Comparison of ENCODE assay signal across 8 mouse cellular contexts in the genomic region with DNA sequence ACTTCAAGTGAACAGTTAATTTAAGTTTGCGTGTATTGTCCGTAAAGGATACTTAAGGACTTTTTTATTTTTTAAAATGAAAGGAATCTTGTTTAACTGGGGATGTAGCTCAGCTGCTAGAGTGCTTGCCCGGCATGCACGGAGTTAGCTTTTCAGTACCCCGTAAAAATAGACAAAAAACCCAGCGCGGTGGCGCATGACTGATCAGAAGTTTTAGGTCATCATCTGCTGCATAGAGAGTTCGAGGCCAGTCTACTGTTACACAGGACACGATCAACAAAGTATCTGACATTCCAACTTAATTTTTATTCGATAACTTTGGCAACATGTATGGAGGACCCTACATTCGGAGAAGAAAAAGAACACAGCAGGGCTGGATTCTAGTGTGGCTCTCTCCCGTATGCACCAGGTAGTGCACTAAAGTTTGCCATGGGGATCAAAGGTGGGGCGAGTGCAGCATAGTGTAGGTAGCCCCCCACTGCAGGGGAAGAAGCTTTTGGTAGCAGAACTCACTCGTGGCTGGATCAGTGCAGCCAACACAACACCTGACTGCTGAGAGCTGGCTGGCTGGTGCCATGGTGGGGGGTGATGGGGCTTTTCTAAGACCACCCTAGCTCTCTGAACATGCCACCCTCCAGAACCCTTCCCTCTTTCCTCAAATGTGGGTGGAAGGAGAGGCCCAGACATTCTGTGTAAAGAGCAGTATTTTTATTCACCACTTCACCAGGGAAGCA. TPM values are rescaled to one million over a fixed set of nuclear protein-coding genes. Genes with fewer than 3 reads are reported as not detected.
DNase-seq lines count a peak whose midpoint lies in the region; ATAC-seq and TF ChIP-seq lines count a peak whose summit lies in the region.

No protein-coding gene starts in this region.

- H3K9me3 ChIP-seq in lung, embryonic 14.5 days (ENCODE audit: low read depth, low read length), result no peaks in the 10 kb centered on the region
- no peaks in the 10 kb centered on the region for H3K9me3 ChIP-seq in embryonic facial prominence, embryonic 15.5 days (replicated peaks)
- H3K9me3 ChIP-seq in intestine, embryonic 15.5 days, result no peaks in the 10 kb centered on the region
- no peaks in the 10 kb centered on the region for H3K9me3 ChIP-seq in midbrain, embryonic 14.5 days (ENCODE audit: control insufficient read depth, low read length)

- H3K4me1 ChIP-seq in lung, embryonic 14.5 days (ENCODE audit: insufficient read depth), result 0 out of 2 replicates have a peak, but pooled peaks cover 7% of the 10 kb centered on the region
- H3K4me1 ChIP-seq in embryonic facial prominence, embryonic 15.5 days, result peaks cover 32% of the 10 kb centered on the region
- peaks cover 7% of the 10 kb centered on the region for H3K4me1 ChIP-seq in intestine, embryonic 15.5 days (replicated peaks)
- H3K4me1 ChIP-seq in midbrain, embryonic 14.5 days (ENCODE audit: control insufficient read depth, insufficient read depth, low read length), result peaks cover 21% of the 10 kb centered on the region; the same call in 1 of the 2 replicates

- DNase-seq in lung, embryonic 14.5 days, result peak; percentile 17
- DNase-seq in lung, postnatal 25 days (ENCODE audit: low spot score), result no peak
- peak; percentile 29 for DNase-seq in midbrain, embryonic 14.5 days
- no peak for DNase-seq in frontal cortex, postnatal 10 days (ENCODE audit: low spot score in 2 of 2)
- no peak for DNase-seq in gastrocnemius, adult 18-20 months (ENCODE audit: low spot score)
- no peak for DNase-seq in cerebellum, adult 9-11 months

- H3K9ac ChIP-seq in lung, embryonic 14.5 days, result peak overlapping the region; percentile 77
- peak overlapping the region; percentile 58 for H3K9ac ChIP-seq in embryonic facial prominence, embryonic 15.5 days
- peak overlapping the region; percentile 54 for H3K9ac ChIP-seq in intestine, embryonic 15.5 days
- peak overlapping the region; percentile 69 for H3K9ac ChIP-seq in midbrain, embryonic 14.5 days (replicated peaks; ENCODE audit: low read length)

- H3K4me3 ChIP-seq in lung, embryonic 14.5 days (ENCODE audit: low read depth, low read length), result peak overlapping the region; percentile 73
- peak overlapping the region; percentile 87 for H3K4me3 ChIP-seq in embryonic facial prominence, embryonic 15.5 days (replicated peaks)
- H3K4me3 ChIP-seq in intestine, embryonic 15.5 days (replicated peaks), result peak overlapping the region; percentile 71
- H3K4me3 ChIP-seq in midbrain, embryonic 14.5 days (replicated peaks; ENCODE audit: low read depth, low read length), result peak overlapping the region; percentile 76

- H3K36me3 ChIP-seq in lung, embryonic 14.5 days (ENCODE audit: insufficient read depth), result peaks cover 27% of the 10 kb centered on the region
- peaks cover 18% of the 10 kb centered on the region for H3K36me3 ChIP-seq in embryonic facial prominence, embryonic 15.5 days
- H3K36me3 ChIP-seq in intestine, embryonic 15.5 days, result peaks cover 13% of the 10 kb centered on the region; the same call in 1 of the 2 replicates
- peaks cover 28% of the 10 kb centered on the region for H3K36me3 ChIP-seq in midbrain, embryonic 14.5 days (ENCODE audit: control insufficient read depth, insufficient read depth, low read length)

- H3K27ac ChIP-seq in lung, embryonic 14.5 days (ENCODE audit: low read depth), result peak overlapping the region; percentile 86
- H3K27ac ChIP-seq in embryonic facial prominence, embryonic 15.5 days (replicated peaks), result peak overlapping the region; percentile 87
- peak overlapping the region; percentile 67 for H3K27ac ChIP-seq in intestine, embryonic 15.5 days
- H3K27ac ChIP-seq in midbrain, embryonic 14.5 days (replicated peaks; ENCODE audit: low read depth, low read length), result peak overlapping the region; percentile 76

- 24% methylated on average over 15 of the region's 15 CpGs for WGBS in lung, embryonic 14.5 days
- WGBS in embryonic facial prominence, embryonic 15.5 days, result 27% methylated on average over 15 of the region's 15 CpGs
- 27% methylated on average over 15 of the region's 15 CpGs for WGBS in intestine, embryonic 15.5 days
- 33% methylated on average over 15 of the region's 15 CpGs for WGBS in midbrain, embryonic 14.5 days

- 0 out of 2 replicates have a peak, but pooled peaks have one; percentile 23 for ATAC-seq in lung, embryonic 14.5 days (ENCODE audit: insufficient read depth)
- no peak for ATAC-seq in embryonic facial prominence, embryonic 15.5 days (ENCODE audit: insufficient number of reproducible peaks, low FRiP score, low TSS enrichment, low read depth)
- ATAC-seq in intestine, embryonic 15.5 days, result peak; percentile 11; the same call in 1 of the 2 replicates
- ATAC-seq in midbrain, embryonic 14.5 days (ENCODE audit: low FRiP score, low TSS enrichment), result no peak

- H3K27me3 ChIP-seq in lung, embryonic 14.5 days (ENCODE audit: insufficient read depth, low read length), result no peaks in the 10 kb centered on the region
- H3K27me3 ChIP-seq in embryonic facial prominence, embryonic 15.5 days, result no peaks in the 10 kb centered on the region
- H3K27me3 ChIP-seq in intestine, embryonic 15.5 days (replicated peaks), result no peaks in the 10 kb centered on the region
- H3K27me3 ChIP-seq in midbrain, embryonic 14.5 days (ENCODE audit: control insufficient read depth, insufficient read depth, low read length), result no peaks in the 10 kb centered on the region

- H3K4me2 ChIP-seq in lung, embryonic 14.5 days, result peak overlapping the region; percentile 92
- H3K4me2 ChIP-seq in embryonic facial prominence, embryonic 15.5 days (replicated peaks), result peak overlapping the region; percentile 82
- H3K4me2 ChIP-seq in intestine, embryonic 15.5 days (replicated peaks), result peak overlapping the region; percentile 71
- peak overlapping the region; percentile 93 for H3K4me2 ChIP-seq in midbrain, embryonic 14.5 days (ENCODE audit: low read length)

- TF ChIP-seq CTCF in lung, embryonic 14.5 days (IDR thresholded peaks at IDR 0.05; ENCODE audit: low read depth), result no peak

RNA-seq across cellular contexts. Expression of gene Wdr73, which starts 0.6 kb away (rescaled TPM):
- 29.0 and 30.9 TPM in 2 replicates for polyA plus RNA-seq in lung, embryonic 14.5 days (2014; fragmentation: Nextera tagmentation; extraction: Ambion mirVana)
- polyA plus RNA-seq in embryonic facial prominence, embryonic 15.5 days (2015; fragmentation: Nextera tagmentation; extraction: Ambion mirVana), result 28.6 and 29.4 TPM in 2 replicates
- 32.8 and 35.7 TPM in 2 replicates for polyA plus RNA-seq in intestine, embryonic 15.5 days (2015; fragmentation: Nextera tagmentation; extraction: Ambion mirVana)
- 32.8 and 36.1 TPM in 2 replicates for polyA plus RNA-seq in midbrain, embryonic 14.5 days (2014; fragmentation: Nextera tagmentation; extraction: Ambion mirVana)
- total RNA-seq in gastrocnemius, adult 18-20 months (2021), result 1 to 10 TPM; 3.1 to 3.3 TPM

RNA-seq across cellular contexts. Expression of gene Nmb, which starts 3.2 kb away (rescaled TPM):
- polyA plus RNA-seq in lung, embryonic 14.5 days (2014; fragmentation: Nextera tagmentation; extraction: Ambion mirVana), result 9.5 and 10.3 TPM in 2 replicates
- 8.4 and 9.0 TPM in 2 replicates for polyA plus RNA-seq in embryonic facial prominence, embryonic 15.5 days (2015; fragmentation: Nextera tagmentation; extraction: Ambion mirVana)
- 4.5 and 4.6 TPM in 2 replicates for polyA plus RNA-seq in intestine, embryonic 15.5 days (2015; fragmentation: Nextera tagmentation; extraction: Ambion mirVana)
- 8.5 and 9.0 TPM in 2 replicates for polyA plus RNA-seq in midbrain, embryonic 14.5 days (2014; fragmentation: Nextera tagmentation; extraction: Ambion mirVana)
- 10 to 100 TPM in 1 of 2 experiments, 1 to 10 TPM in 1; 3.8 to 10.7 TPM for total RNA-seq in gastrocnemius, adult 18-20 months (2021)

RNA-seq across cellular contexts. Expression of gene Zscan2, which starts 41.0 kb away (rescaled TPM):
- polyA plus RNA-seq in lung, embryonic 14.5 days (2014; fragmentation: Nextera tagmentation; extraction: Ambion mirVana), result 2.2 and 3.2 TPM in 2 replicates
- 1.9 and 2.4 TPM in 2 replicates for polyA plus RNA-seq in embryonic facial prominence, embryonic 15.5 days (2015; fragmentation: Nextera tagmentation; extraction: Ambion mirVana)
- polyA plus RNA-seq in intestine, embryonic 15.5 days (2015; fragmentation: Nextera tagmentation; extraction: Ambion mirVana), result 1.1 and 1.6 TPM in 2 replicates
- polyA plus RNA-seq in midbrain, embryonic 14.5 days (2014; fragmentation: Nextera tagmentation; extraction: Ambion mirVana), result 5.8 and 7.1 TPM in 2 replicates
- 1 to 10 TPM; 1.5 to 2.1 TPM for total RNA-seq in gastrocnemius, adult 18-20 months (2021)

RNA-seq across cellular contexts. Expression of gene Sec11a, which starts 45.9 kb away (rescaled TPM):
- polyA plus RNA-seq in lung, embryonic 14.5 days (2014; fragmentation: Nextera tagmentation; extraction: Ambion mirVana), result 191 and 196 TPM in 2 replicates
- 205 and 222 TPM in 2 replicates for polyA plus RNA-seq in embryonic facial prominence, embryonic 15.5 days (2015; fragmentation: Nextera tagmentation; extraction: Ambion mirVana)
- 246 and 254 TPM in 2 replicates for polyA plus RNA-seq in intestine, embryonic 15.5 days (2015; fragmentation: Nextera tagmentation; extraction: Ambion mirVana)
- polyA plus RNA-seq in midbrain, embryonic 14.5 days (2014; fragmentation: Nextera tagmentation; extraction: Ambion mirVana), result 140 and 147 TPM in 2 replicates
- 10 to 100 TPM; 25.1 to 29.4 TPM for total RNA-seq in gastrocnemius, adult 18-20 months (2021)

Comparison
In these comparisons a context has a peak if more than half of its experiments do, and no peak if none do; other contexts are left out.
1. DNase-seq: peak in lung, embryonic 14.5 days (single experiment) and midbrain, embryonic 14.5 days (single experiment); none in lung, postnatal 25 days (single experiment), frontal cortex, postnatal 10 days (0 of 2), gastrocnemius, adult 18-20 months (single experiment) and cerebellum, adult 9-11 months (single experiment).
2. ATAC-seq: peak in lung, embryonic 14.5 days (single experiment) and intestine, embryonic 15.5 days (single experiment); none in embryonic facial prominence, embryonic 15.5 days (single experiment) and midbrain, embryonic 14.5 days (single experiment).
3. Peak in every context shown above with its lines, with median percentiles within 50 percentile points of each other: H3K27ac ChIP-seq, H3K4me2 ChIP-seq, H3K4me3 ChIP-seq and H3K9ac ChIP-seq.